Mouse (Mus musculus): ENCODE data around the gene Cep70.
A peak's percentile ranks its signal among the peaks of the same experiment; 100 is the strongest.

Gene Cep70

GRCm38 (mm10) chr9:99243190-99243894 is at the start of gene Cep70:
Gene Cep70 (plus strand): TSS chr9:99243367.
- peak; percentile 96 for DNase-seq

- DNase-seq = no peak
These were observed 30.5 kb upstream of the Cep70 start for GRCm38 (mm10) chr9:99212643-99213042.

- no peak for DNase-seq
These were observed 27.0 kb upstream of the Cep70 start for GRCm38 (mm10) chr9:99216182-99216581.

GRCm38 (mm10) chr9:99217999-99218719 is 25.0 kb upstream of the Cep70 start:
- no peak for DNase-seq

GRCm38 (mm10) chr9:99221636-99222035 is 21.5 kb upstream of the Cep70 start:
- DNase-seq = no peak

- no peak for DNase-seq
These were observed 18.6 kb upstream of the Cep70 start for GRCm38 (mm10) chr9:99224583-99224982.

- DNase-seq = no peak
These were observed 13.7 kb upstream of the Cep70 start for GRCm38 (mm10) chr9:99229450-99229849.

- DNase-seq = no peak
These were observed 6.0 kb upstream of the Cep70 start, which contains the start of gene Faiml for GRCm38 (mm10) chr9:99237139-99237538. Gene Faiml (minus strand): TSS chr9:99237239.

- no peak for DNase-seq
These were observed 4.9 kb upstream of the Cep70 start for GRCm38 (mm10) chr9:99238276-99238675.

GRCm38 (mm10) chr9:99239256-99239655 is 3.9 kb upstream of the Cep70 start:
- DNase-seq = no peak

- no peak for DNase-seq
These were observed 2.6 kb upstream of the Cep70 start for GRCm38 (mm10) chr9:99240571-99240970.

- DNase-seq = peak; percentile 40
These were observed 1.1 kb upstream of the Cep70 start for GRCm38 (mm10) chr9:99242035-99242434.

GRCm38 (mm10) chr9:99242533-99243189 is 506 bp upstream of the Cep70 start:
- no peak for DNase-seq

GRCm38 (mm10) chr9:99243895-99244293 is 727 bp downstream of the Cep70 start:
- no peak for DNase-seq

GRCm38 (mm10) chr9:99248304-99248703 is 5.1 kb downstream of the Cep70 start:
- DNase-seq = no peak

GRCm38 (mm10) chr9:99248906-99249305 is 5.7 kb downstream of the Cep70 start:
- DNase-seq = no peak

GRCm38 (mm10) chr9:99253861-99254260 is 10.7 kb downstream of the Cep70 start:
- DNase-seq = no peak

- no peak for DNase-seq
These were observed 13.0 kb downstream of the Cep70 start for GRCm38 (mm10) chr9:99256206-99256605.

GRCm38 (mm10) chr9:99256821-99257220 is 13.7 kb downstream of the Cep70 start:
- DNase-seq = no peak

GRCm38 (mm10) chr9:99258891-99259290 is 15.7 kb downstream of the Cep70 start:
- DNase-seq = no peak

- DNase-seq = no peak
These were observed 61.1 kb downstream of the Cep70 start for GRCm38 (mm10) chr9:99304296-99304695.

- DNase-seq = no peak
These were observed 63.1 kb downstream of the Cep70 start for GRCm38 (mm10) chr9:99306226-99306625.

GRCm38 (mm10) chr9:99319343-99319951 is 76.3 kb downstream of the Cep70 start:
- DNase-seq = no peak

Measured in cerebellum, adult 11-12 months (tissue).